Mouse (Mus musculus): Measurements from ENCODE around the gene 6430548M08Rik.

- TF ChIP-seq CTCF (IDR thresholded peaks at IDR 0.05) (no peak), POLR2A (IDR thresholded peaks at IDR 0.05; ENCODE audit: insufficient read depth, low read depth, low read length) (no peak), EP300 (IDR thresholded peaks at IDR 0.05; ENCODE audit: insufficient read depth, low read depth, low read length) (no peak)
These were observed 17.2 kb downstream of the 6430548M08Rik start for GRCm38 (mm10) chr8:120131158-120131557.

All from heart, adult 2 months (tissue).